Mouse (Mus musculus) megakaryocyte progenitor cell, adult 5-6 weeks (primary cell): ENCODE results near the gene Flot1. TPM values are rescaled to one million over a fixed set of nuclear protein-coding genes. Genes with fewer than 3 reads are reported as not detected.

Source experiments
- ATAC-seq: replicated peaks from 2 replicates; pipeline ENCODE4 v1.8.0; 2016; ENCODE audit warnings: mild to moderate bottlenecking, moderate TSS enrichment, inconsistent platforms; ENCODE audit not compliant: poor library complexity
- total RNA-seq, 2 experiments: library from RNA; stranded (forward) in 1 of 2; stranded (reverse) in 1 of 2; fragments of 157-497, 149-512 nt in 1 of 2; fragments of 200-1000 nt in 1 of 2; gene quantifications; 2 replicates each; pipeline versions ENCODE4 v1.2.3 to v1.2.4; 2015 to 2017

Flot1 gene
- total RNA-seq, 2 experiments from 2014 or later: 58.3 to 65.1 TPM

GRCm38 (mm10) chr17:35865481-35866280, 42.7 kb downstream of the Flot1 start, which contains the start of gene Ppp1r18:
Ppp1r18 (plus strand) TSS chr17:35865593.
- ATAC-seq: no peak

- ATAC-seq: no peak
Observed at GRCm38 (mm10) chr17:35866281-35866831, 43.3 kb downstream of the Flot1 start.

GRCm38 (mm10) chr17:35866911-35867890, 44.2 kb downstream of the Flot1 start:
- ATAC-seq: peak; percentile 20; the same call in 1 of the 2 replicates

- no peak for ATAC-seq
Observed at GRCm38 (mm10) chr17:35868165-35868820, 45.3 kb downstream of the Flot1 start.

- no peak for ATAC-seq
Observed at GRCm38 (mm10) chr17:35868961-35869345, 45.9 kb downstream of the Flot1 start.

- ATAC-seq: no peak
Observed at GRCm38 (mm10) chr17:35869346-35870067, 46.5 kb downstream of the Flot1 start.

- ATAC-seq: peak; percentile 63
Observed at GRCm38 (mm10) chr17:35870151-35870883, 47.3 kb downstream of the Flot1 start.

- no peak for ATAC-seq
Observed at GRCm38 (mm10) chr17:35870884-35871696, 48.1 kb downstream of the Flot1 start.

GRCm38 (mm10) chr17:35873774-35874519, 50.9 kb downstream of the Flot1 start:
- ATAC-seq: peak; percentile 71

- no peak for ATAC-seq
Observed at GRCm38 (mm10) chr17:35874721-35875120, 51.7 kb downstream of the Flot1 start.

GRCm38 (mm10) chr17:35879245-35880057, 56.4 kb downstream of the Flot1 start, which contains the start of gene Dhx16:
Dhx16 (plus strand) TSS chr17:35879819.
- ATAC-seq: peak; percentile 99

Other genes starting within 250 kb of the Flot1 start
- not detected in 2 replicates for gene Sfta2, start 221.7 kb upstream of the Flot1 start, total RNA-seq (2015)
- not detected in 2 replicates for gene Sfta2, start 221.7 kb upstream of the Flot1 start, total RNA-seq (2017)
- gene Gm9573, start 196.6 kb upstream of the Flot1 start, total RNA-seq (2015): not detected in 2 replicates
- gene Gm9573, start 196.6 kb upstream of the Flot1 start, total RNA-seq (2017): not detected in 2 replicates
- gene Mucl3, start 179.5 kb upstream of the Flot1 start, total RNA-seq (2015): not detected in 2 replicates
- not detected in 2 replicates for gene Mucl3, start 179.5 kb upstream of the Flot1 start, total RNA-seq (2017)
- 5.7 and 11.4 TPM in 2 replicates for gene Vars2, start 155.6 kb upstream of the Flot1 start, total RNA-seq (2015)
- 12.7 and 14.9 TPM in 2 replicates for gene Vars2, start 155.6 kb upstream of the Flot1 start, total RNA-seq (2017)
- 26.2 and 31.8 TPM in 2 replicates for gene Gtf2h4, start 149.5 kb upstream of the Flot1 start, total RNA-seq (2015)
- 24.8 and 29.5 TPM in 2 replicates for gene Gtf2h4, start 149.5 kb upstream of the Flot1 start, total RNA-seq (2017)
- gene Ddr1, start 118.6 kb upstream of the Flot1 start, total RNA-seq (2015): 0.15 TPM in 1 of 2 replicates, not detected in the other
- gene Ddr1, start 118.6 kb upstream of the Flot1 start, total RNA-seq (2017): 0.25 TPM in 1 of 2 replicates, not detected in the other
- 28.1 and 41.7 TPM in 2 replicates for gene Ier3, start 1.5 kb upstream of the Flot1 start, total RNA-seq (2015)
- gene Ier3, start 1.5 kb upstream of the Flot1 start, total RNA-seq (2017): 24.6 and 33.1 TPM in 2 replicates
- gene Tubb5, start 15.1 kb downstream of the Flot1 start, total RNA-seq (2015): 871 and 938 TPM in 2 replicates
- gene Tubb5, start 15.1 kb downstream of the Flot1 start, total RNA-seq (2017): 947 and 991 TPM in 2 replicates
- gene Mdc1, start 18.3 kb downstream of the Flot1 start, total RNA-seq (2015): 77.6 and 77.8 TPM in 2 replicates
- 17.5 and 17.6 TPM in 2 replicates for gene Mdc1, start 18.3 kb downstream of the Flot1 start, total RNA-seq (2017)
- gene Nrm, start 38.1 kb downstream of the Flot1 start, total RNA-seq (2015): 47.4 and 64.5 TPM in 2 replicates
- gene Nrm, start 38.1 kb downstream of the Flot1 start, total RNA-seq (2017): 43.1 and 50.1 TPM in 2 replicates
- 49.8 and 60.9 TPM in 2 replicates for gene Ppp1r18, start 42.4 kb downstream of the Flot1 start, total RNA-seq (2015)
- 17.4 and 20.5 TPM in 2 replicates for gene Ppp1r18, start 42.4 kb downstream of the Flot1 start, total RNA-seq (2017)
- gene Dhx16, start 56.6 kb downstream of the Flot1 start, total RNA-seq (2015): 100 and 110 TPM in 2 replicates
- gene Dhx16, start 56.6 kb downstream of the Flot1 start, total RNA-seq (2017): 78.2 and 82.0 TPM in 2 replicates
- 38.8 and 51.8 TPM in 2 replicates for gene 2310061I04Rik, start 74.2 kb downstream of the Flot1 start, total RNA-seq (2015)
- 4.5 and 7.5 TPM in 2 replicates for gene 2310061I04Rik, start 74.2 kb downstream of the Flot1 start, total RNA-seq (2017)
- gene Atat1, start 86.8 kb downstream of the Flot1 start, total RNA-seq (2015): 6.0 and 8.8 TPM in 2 replicates
- gene Atat1, start 86.8 kb downstream of the Flot1 start, total RNA-seq (2017): 4.6 and 10.7 TPM in 2 replicates
- gene Mrps18b, start 93.2 kb downstream of the Flot1 start, total RNA-seq (2015): 96.2 and 142 TPM in 2 replicates
- 68.3 and 76.4 TPM in 2 replicates for gene Mrps18b, start 93.2 kb downstream of the Flot1 start, total RNA-seq (2017)
- gene Ppp1r10, start 93.2 kb downstream of the Flot1 start, total RNA-seq (2015): 75.7 and 80.1 TPM in 2 replicates
- 121 and 126 TPM in 2 replicates for gene Ppp1r10, start 93.2 kb downstream of the Flot1 start, total RNA-seq (2017)
- gene Abcf1, start 146.5 kb downstream of the Flot1 start, total RNA-seq (2015): 46.1 and 50.1 TPM in 2 replicates
- gene Abcf1, start 146.5 kb downstream of the Flot1 start, total RNA-seq (2017): 150 and 251 TPM in 2 replicates
- 10.0 and 12.4 TPM in 2 replicates for gene Gnl1, start 156.6 kb downstream of the Flot1 start, total RNA-seq (2015)
- gene Gnl1, start 156.6 kb downstream of the Flot1 start, total RNA-seq (2017): 18.5 and 27.3 TPM in 2 replicates
- gene Prr3, start 157.0 kb downstream of the Flot1 start, total RNA-seq (2015): 18.5 and 20.3 TPM in 2 replicates
- gene Prr3, start 157.0 kb downstream of the Flot1 start, total RNA-seq (2017): 11.9 and 13.3 TPM in 2 replicates
- gene H2-T24, start 197.3 kb downstream of the Flot1 start, total RNA-seq (2015): 2.5 and 2.7 TPM in 2 replicates
- gene H2-T24, start 197.3 kb downstream of the Flot1 start, total RNA-seq (2017): 12.6 and 13.0 TPM in 2 replicates
- 57.1 and 77.2 TPM in 2 replicates for gene H2-T23, start 209.6 kb downstream of the Flot1 start, total RNA-seq (2015)
- 65.6 and 67.5 TPM in 2 replicates for gene H2-T23, start 209.6 kb downstream of the Flot1 start, total RNA-seq (2017)
- gene H2-T22, start 219.5 kb downstream of the Flot1 start, total RNA-seq (2015): 31.2 and 31.9 TPM in 2 replicates
- 37.9 and 39.7 TPM in 2 replicates for gene H2-T22, start 219.5 kb downstream of the Flot1 start, total RNA-seq (2017)
- not detected in 2 replicates for gene Gm6034, start 219.7 kb downstream of the Flot1 start, total RNA-seq (2015)
- gene Gm6034, start 219.7 kb downstream of the Flot1 start, total RNA-seq (2017): not detected in 2 replicates
- gene Gm11127, start 235.1 kb downstream of the Flot1 start, total RNA-seq (2015): not detected in 2 replicates
- not detected in 2 replicates for gene Gm11127, start 235.1 kb downstream of the Flot1 start, total RNA-seq (2017)